Mouse (Mus musculus) kidney, adult 18-20 months (tissue): ENCODE results near the gene Vwa7.

ENCODE experiments used
- DNase-seq: peaks from one replicate; pipeline ENCODE4 v3.0.0; 2021

Vwa7 gene

DNA sequence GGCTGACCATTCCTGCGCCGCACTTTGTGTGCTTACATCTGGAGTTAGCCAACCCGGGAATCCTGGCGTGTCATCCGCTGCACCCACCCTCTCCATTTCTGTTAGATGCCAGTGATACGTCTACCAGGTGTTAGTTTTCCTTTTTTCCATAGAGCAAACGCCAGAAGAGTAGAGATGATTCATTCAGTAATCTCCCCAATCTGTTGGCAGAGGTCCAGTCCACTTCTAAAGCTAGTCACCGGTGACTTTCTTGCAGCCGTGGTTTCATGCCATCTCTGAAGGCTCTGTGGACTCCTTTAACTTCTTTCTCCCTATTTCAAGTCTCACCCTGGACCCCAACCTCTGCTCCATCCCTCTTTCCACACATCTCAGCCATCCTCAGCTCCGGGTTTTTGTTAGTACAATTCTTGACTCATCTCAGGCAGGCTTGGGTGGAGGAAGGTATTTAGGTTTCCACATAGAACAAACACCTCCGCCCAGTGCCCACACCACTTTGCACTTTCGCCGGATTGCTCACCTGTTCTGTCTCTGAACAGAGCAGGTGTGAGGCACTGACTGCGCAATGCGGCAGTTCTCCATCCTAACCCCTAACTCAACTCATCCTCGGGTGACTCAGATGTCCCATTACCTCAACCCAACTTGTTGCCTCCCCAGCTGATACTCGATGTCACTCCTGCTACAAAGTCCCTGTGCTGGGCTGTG, 52.0 kb downstream of the Vwa7 start:
- DNase-seq, result no peak

GRCm38 (mm10) chr17:35070556-35071229, 54.3 kb downstream of the Vwa7 start:
- DNase-seq, result no peak

- DNase-seq, result no peak
Measured at GRCm38 (mm10) chr17:35071454-35071853, 55.1 kb downstream of the Vwa7 start.

DNA sequence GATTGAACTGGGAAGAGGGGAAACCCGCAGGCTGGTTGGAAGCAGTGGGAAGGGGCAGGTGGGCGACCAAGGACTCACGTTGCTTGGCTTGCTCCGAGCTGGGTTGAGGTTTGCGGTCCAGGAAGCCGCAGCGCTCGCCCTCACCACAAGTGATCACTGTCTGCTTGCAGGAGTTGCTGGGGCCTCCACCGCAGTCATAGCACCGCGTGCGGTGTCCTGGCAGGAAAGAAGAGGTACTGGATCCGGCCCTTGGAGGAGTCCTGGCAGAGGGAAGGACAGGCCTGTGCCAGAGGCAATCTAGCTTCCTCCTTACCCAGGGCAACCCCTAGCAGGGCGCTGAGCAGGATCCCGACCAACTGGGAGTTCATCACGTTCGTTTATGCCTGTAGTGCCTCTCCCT, 57.7 kb downstream of the Vwa7 start:
- no peak for DNase-seq
